Mouse (Mus musculus) large intestine, adult 2 months (tissue): Measurements from ENCODE around the gene Tespa1. TPM values are rescaled to one million over a fixed set of nuclear protein-coding genes. Genes with fewer than 3 reads are reported as not detected.
"Not testable (repeated sequence)": the region's sequence is repeated elsewhere in the genome, so short reads cannot be mapped to it uniquely, and the experiment has no call there.

ENCODE experiments used
- DNase-seq: peaks from one replicate; pipeline ENCODE4 v3.0.0-alpha.2; 2012; ENCODE audit warnings: low read depth, low spot score
- WGBS: fragments of 180-500 bp; shearing (Covaris S2); methylation state at CpG from one replicate; pipeline ENCODE4 v1.1.7; 2018; 5-methylcytosine and 5-hydroxymethylcytosine counted together
- polyA plus RNA-seq: library from polyadenylated mRNA; depleted of rRNA; stranded (reverse); fragments of >200 nt; gene quantifications from 2 replicates; pipeline ENCODE4 v1.2.3, GENCODE M21; 2012; rRNA removed

Tespa1 gene
- polyA plus RNA-seq, 1 experiment = 1.3 TPM

DNA sequence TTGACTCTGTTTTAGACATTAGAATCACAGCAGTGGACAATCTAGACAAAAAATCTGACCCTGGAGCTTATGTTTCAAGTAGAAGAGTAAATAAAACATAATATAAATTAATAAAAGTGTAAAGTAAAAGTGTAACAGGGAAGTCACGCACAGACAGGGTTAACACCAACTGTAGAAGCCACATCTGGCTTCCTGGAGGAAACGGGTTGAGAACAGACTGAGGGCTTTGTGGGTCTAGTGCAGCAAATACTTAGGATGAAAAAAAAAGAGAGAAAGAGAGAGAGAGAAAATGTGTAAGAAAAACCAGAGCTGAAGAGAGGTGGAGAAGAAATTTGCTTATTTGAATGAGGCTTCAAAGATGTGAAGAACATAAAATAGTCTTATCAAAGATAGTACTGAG is 14.9 kb downstream of the Tespa1 start:
- no peak for DNase-seq
- WGBS = 27% methylated on average over 2 of the region's 2 CpGs

DNA sequence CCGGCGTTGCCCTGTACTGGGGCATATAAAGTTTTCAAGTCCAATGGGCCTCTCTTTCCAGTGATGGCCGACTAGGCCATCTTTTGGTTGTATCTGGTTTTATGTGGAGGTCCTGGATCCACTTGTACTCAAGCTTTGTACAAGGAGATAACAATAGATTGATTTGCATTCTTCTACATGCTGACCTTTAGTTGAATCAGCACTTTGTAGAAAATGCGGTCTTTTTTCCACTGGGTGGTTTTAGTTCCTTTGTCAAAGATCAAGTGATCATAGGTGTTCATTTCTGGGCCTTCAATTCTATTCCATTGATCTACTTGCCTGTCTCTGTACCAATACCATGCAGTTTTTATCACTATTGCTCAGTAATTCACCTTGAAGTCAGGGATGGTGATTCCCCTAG is 17.4 kb downstream of the Tespa1 start:
- not testable (repeated sequence) for DNase-seq
- 86% methylated on average over 4 of the region's 4 CpGs for WGBS

DNA sequence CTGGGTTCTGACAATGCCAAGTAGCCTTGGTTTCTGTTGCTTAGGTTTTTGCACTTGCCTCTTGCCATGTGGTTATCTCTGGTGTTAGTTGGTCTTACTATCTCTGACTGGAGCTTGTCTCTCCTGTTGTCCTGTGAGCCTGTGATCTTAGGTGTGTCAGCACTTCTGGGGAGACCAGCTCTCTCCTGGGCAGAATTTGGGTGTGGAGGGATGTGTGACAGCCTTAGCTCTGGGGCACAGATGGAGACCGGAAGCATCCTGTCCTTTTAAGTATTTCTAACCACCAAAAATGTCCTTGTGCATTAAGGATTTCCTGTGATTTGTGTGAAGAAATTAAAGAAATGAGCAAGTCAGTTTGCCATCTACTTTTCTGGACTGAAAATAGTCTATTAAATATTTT is 21.4 kb downstream of the Tespa1 start:
- no peak for DNase-seq
- 89% methylated on average over 1 of the region's 1 CpGs for WGBS

DNA sequence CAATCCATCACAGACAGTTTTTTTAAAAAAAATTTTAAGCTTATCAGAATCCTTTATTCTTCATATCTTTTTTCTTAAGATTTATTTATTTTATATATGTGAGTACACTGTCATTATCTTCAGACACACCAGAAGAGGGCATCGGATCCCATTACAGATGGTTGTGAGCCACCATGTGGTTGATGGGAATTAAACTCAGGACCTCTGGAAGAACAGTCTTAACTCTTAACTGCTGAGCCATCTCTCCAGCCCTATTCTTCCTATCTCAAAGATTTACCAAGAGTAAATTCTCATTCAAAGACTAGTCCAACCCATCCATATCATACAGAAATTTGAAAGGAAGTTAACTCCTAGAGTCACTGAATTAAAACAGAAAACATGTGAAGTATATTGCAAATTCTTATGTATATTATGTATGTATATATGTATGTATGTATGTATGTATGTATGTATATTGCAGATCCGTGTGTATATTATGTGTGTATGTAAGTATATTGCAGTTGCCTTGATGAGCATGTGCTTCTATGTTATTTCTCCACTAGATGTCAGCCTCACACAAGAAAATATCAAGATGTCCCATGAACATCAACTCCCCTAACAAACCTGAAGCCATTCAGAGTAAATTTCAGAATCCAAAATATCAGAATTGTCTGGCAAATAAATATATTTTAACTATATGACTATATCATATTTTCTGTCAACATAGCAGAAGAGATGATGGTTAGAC is 40.9 kb downstream of the Tespa1 start:
- WGBS = 53% methylated on average over 2 of the region's 2 CpGs
- DNase-seq = peak; percentile 1

DNA sequence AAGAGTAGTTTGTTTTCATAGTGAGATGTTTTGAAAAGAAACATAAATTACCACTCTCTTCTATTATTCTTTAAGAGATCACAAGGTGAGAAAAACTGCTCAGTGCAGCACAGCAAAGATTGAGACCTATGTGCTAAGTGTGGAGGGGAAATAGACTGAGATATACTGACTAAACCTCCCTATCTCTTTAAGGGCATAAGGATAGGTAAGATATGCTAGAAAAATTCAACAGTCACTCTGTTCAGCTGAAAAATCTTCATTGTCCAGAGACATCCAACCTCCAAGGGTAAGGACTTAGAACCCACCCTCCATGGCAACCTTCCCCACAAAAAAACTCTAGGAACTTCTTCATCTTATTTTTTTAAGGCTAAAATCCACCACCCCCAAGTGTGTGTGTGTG is 42.1 kb downstream of the Tespa1 start:
- no peak for DNase-seq

DNA sequence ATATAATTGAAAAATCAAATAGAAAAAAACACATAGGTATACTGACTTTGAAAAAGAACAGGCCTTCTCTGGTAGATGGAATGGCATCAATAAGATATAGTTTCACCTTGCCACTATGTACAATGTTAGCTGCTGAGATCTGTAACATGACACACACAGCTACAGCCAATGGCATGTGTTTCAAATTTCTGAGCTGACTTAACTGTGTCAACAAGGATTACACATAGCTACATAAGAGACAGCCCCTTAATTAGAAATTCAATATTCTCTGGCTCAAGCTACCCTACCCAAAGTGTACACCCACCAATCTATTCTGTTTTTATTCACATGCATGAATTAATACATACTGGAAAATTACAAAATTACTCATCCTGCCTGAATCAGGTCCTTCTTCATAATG is 45.7 kb downstream of the Tespa1 start:
- no peak for DNase-seq

DNA sequence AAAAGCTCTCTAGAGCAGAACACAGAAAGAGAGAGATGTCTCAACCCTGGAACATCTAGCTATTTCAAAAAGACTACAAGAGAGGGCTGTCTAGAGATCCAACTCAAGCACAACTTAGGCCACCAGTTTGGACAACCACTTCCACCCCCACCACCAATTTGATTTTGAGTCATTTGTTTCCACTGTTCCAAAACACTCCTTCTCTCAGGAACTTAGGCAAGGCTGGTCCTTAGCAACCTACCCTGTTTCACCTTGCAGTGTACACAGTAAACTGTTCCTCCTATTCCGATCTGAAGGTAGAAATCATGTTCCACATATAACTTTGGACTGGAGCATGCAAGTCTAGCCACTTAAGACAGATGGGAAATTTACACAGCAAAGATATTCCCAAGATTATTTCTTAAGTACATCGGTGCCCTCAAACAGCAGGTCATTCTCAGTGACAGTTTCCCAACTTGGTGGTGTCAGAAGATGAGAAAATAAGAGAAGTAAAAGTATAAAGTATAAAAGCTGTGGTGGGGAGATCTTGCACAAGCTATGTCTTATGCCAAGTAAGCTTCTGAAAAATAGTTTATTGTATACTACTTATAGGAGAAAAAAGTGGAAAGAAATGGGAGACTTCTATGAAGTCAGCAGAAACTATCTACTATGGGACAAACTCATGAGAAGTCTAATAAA is 47.5 kb downstream of the Tespa1 start:
- DNase-seq = no peak
- WGBS = 83% methylated on average over 2 of the region's 2 CpGs

DNA sequence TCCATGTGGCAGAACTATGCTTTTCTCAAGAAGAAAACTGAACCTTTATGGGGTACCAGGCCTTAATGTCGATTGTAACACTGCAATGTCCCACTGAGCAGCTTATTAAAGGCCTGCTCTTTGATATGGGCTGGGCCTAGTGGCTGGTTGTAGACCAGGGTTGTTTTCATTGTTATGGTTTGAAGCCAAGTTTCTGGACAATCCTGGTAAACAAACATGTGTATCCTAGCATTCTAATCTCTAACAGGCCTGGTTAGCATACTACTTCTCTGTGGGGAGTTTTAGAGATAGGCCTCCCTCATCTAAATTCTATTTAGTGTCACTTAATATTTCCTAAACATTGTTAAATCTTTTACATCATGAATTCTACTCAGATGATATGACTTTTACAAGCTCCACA is 49.0 kb downstream of the Tespa1 start:
- no peak for DNase-seq

DNA sequence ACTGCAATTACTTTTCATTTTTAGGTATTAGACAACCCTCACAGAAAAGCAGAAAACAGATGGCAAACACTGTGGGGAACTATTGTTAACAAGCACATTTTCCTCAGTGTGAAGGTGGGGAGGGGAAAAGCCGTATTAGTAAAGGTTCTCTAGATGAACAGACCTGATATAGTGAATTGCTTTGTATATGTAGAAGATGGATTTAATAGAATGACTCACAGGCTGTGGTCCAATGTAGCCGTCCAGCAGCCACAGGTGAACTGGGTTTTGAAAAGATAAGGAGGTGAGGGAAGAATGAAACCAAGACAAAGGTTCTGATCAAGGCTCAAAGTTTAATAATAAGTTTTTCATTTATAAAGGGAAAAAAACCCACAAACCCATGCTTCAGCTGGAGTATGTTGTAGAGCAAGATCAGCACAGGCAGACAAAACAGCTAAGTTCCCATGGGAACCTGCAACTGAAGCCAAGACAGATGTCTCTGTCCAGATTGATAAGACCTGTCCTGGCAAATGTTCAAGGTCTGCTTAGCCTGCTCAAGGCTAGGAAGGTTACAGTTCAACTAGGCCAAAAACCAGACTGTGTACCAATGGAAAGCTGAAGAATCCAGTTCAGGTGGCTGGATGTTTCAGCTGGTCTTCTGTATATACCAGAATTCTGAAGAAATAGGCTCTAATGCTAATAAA is 50.0 kb downstream of the Tespa1 start:
- 72% methylated on average over 2 of the region's 2 CpGs for WGBS
- no peak for DNase-seq

More for the DNA sequence above, 49.0 kb downstream of the Tespa1 start:
- WGBS = 55% methylated on average over 1 of the region's 1 CpGs

DNA sequence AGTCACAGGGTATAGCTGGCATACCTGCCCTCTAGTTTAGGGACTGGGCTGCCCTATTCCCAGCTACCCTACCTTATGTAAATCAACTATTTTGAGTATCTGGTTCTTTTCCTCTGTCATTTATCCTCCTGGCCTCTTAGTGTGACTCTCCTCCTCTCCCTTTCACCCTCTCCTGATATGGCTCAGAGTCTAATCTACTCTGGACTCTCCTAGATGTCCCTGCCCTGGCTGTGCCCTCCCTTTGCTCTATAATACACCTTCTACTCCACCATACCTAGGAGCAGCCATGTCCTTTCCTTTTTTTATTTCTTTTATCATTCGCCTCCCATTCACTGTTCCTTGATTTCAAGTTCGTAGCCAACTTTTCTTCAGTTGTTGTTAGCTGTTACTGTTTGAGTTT is 52.5 kb downstream of the Tespa1 start:
- DNase-seq = no peak
- whole genome bisulfite sequencing = 78% methylated on average over 2 of the region's 2 CpGs

DNA sequence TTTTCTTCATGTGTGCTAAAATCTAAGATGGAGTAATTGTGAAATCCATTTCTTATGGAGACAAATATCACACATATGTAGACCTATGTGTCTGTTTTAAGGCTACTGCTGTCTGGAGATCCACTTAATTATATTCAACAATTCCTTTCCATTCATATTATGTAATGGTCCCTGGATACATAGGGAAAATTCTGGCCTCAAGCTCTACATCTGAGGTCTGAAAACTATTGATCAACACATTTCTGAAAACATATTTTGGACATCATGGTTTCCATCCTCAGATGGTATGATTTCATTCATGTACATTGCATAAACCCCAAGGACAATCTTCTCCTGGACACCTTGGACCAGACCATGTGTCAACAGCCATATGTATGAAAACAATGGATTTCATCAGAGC is 71.6 kb downstream of the Tespa1 start, which contains the start of gene Vmn2r84:
TSS of gene Vmn2r84 (minus strand) at position 101 of the 400 bp plus-strand sequence.
- DNase-seq = no peak

DNA sequence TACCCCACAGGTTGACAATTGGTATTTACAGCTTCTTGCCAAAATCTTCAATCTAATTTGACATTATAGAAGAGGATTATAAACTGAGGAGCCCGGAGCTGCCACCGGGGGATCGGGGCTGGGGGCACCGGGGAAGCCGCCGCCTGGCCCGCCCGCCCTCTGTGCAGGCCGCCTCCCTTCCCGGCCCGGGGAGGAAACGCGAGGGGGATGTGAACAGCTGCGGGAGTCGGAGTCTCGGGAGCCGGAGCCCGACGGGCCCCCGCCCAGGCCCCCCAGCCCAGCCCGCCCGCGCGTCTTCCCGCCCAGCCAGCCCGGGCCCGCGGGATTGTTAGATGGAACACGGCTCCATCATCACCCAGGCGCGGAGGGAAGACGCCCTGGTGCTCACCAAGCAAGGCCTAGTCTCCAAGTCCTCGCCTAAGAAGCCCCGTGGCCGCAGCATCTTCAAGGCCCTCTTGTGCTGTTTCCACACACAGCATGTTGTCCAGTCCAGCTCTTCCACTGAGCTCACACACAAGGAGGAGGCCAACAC is 89.6 kb downstream of the Tespa1 start:
- not testable (repeated sequence) for DNase-seq
- 64% methylated on average over 33 of the region's 35 CpGs for WGBS

Other genes starting within 250 kb of the Tespa1 start
- not detected in 2 replicates for gene Olfr823, start 207.5 kb upstream of the Tespa1 start, polyA plus RNA-seq
- gene Olfr824, start 192.9 kb upstream of the Tespa1 start, polyA plus RNA-seq = not detected in 2 replicates
- not detected in 2 replicates for gene Olfr825, start 156.1 kb upstream of the Tespa1 start, polyA plus RNA-seq
- not detected in 2 replicates for gene Olfr826, start 138.7 kb upstream of the Tespa1 start, polyA plus RNA-seq
- gene Olfr827, start 108.5 kb upstream of the Tespa1 start, polyA plus RNA-seq = not detected in 2 replicates
- not detected in 2 replicates for gene Neurod4, start 42.6 kb upstream of the Tespa1 start, polyA plus RNA-seq
- not detected in 2 replicates for gene Vmn2r84, start 71.5 kb downstream of the Tespa1 start, polyA plus RNA-seq
- not detected in 2 replicates for gene Vmn2r85, start 106.8 kb downstream of the Tespa1 start, polyA plus RNA-seq
- gene Vmn2r86, start 133.2 kb downstream of the Tespa1 start, polyA plus RNA-seq = not detected in 2 replicates
- gene Vmn2r87, start 174.5 kb downstream of the Tespa1 start, polyA plus RNA-seq = not detected in 2 replicates